Mouse (Mus musculus) NIH3T3 (cell line): ENCODE data around the gene Cerk.
"Not testable (repeated sequence)": the region's sequence is repeated elsewhere in the genome, so short reads cannot be mapped to it uniquely, and the experiment has no call there.

Experiments
- DNase-seq: peaks from one replicate; pipeline ENCODE4 v3.0.0-alpha.2; 2012; ENCODE audit warnings: low read depth

Cerk gene

GRCm38 (mm10) chr15:86206385-86206784 is 20.4 kb upstream of the Cerk start:
- DNase-seq: no peak

- peak; percentile 74 for DNase-seq
Observed at GRCm38 (mm10) chr15:86205300-86205699, 19.4 kb upstream of the Cerk start.

GRCm38 (mm10) chr15:86203942-86204561 is 18.1 kb upstream of the Cerk start:
- DNase-seq: peak; percentile 41

GRCm38 (mm10) chr15:86203292-86203793 is 17.4 kb upstream of the Cerk start:
- DNase-seq: no peak

GRCm38 (mm10) chr15:86202640-86203039 is 16.7 kb upstream of the Cerk start:
- DNase-seq: peak; percentile 71

GRCm38 (mm10) chr15:86201696-86202330 is 15.9 kb upstream of the Cerk start:
- DNase-seq: no peak

GRCm38 (mm10) chr15:86201095-86201494 is 15.2 kb upstream of the Cerk start:
- DNase-seq: no peak

- no peak for DNase-seq
Observed at GRCm38 (mm10) chr15:86200169-86200568, 14.2 kb upstream of the Cerk start.

GRCm38 (mm10) chr15:86199482-86199881 is 13.5 kb upstream of the Cerk start:
- DNase-seq: no peak

- no peak for DNase-seq
Observed at GRCm38 (mm10) chr15:86199052-86199451, 13.1 kb upstream of the Cerk start.

- DNase-seq: not testable (repeated sequence)
Observed at GRCm38 (mm10) chr15:86194676-86195453, 8.9 kb upstream of the Cerk start.

GRCm38 (mm10) chr15:86191933-86192332 is 6.0 kb upstream of the Cerk start:
- no peak for DNase-seq

- no peak for DNase-seq
Observed at GRCm38 (mm10) chr15:86191505-86191904, 5.6 kb upstream of the Cerk start.

- no peak for DNase-seq
Observed at GRCm38 (mm10) chr15:86190387-86190786, 4.4 kb upstream of the Cerk start.

GRCm38 (mm10) chr15:86188746-86189470 is 3.0 kb upstream of the Cerk start:
- DNase-seq: peak; percentile 93

- peak; percentile 66 for DNase-seq
Observed at GRCm38 (mm10) chr15:86188186-86188585, 2.2 kb upstream of the Cerk start.

- no peak for DNase-seq
Observed at GRCm38 (mm10) chr15:86186686-86187085, 745 bp upstream of the Cerk start.

GRCm38 (mm10) chr15:86184851-86185688 is 871 bp downstream of the Cerk start:
- peak; percentile 64 for DNase-seq

GRCm38 (mm10) chr15:86184071-86184470 is 1.9 kb downstream of the Cerk start:
- no peak for DNase-seq

- DNase-seq: no peak
Observed at GRCm38 (mm10) chr15:86183484-86183883, 2.5 kb downstream of the Cerk start.

GRCm38 (mm10) chr15:86182646-86183045 is 3.3 kb downstream of the Cerk start:
- no peak for DNase-seq
